Mouse (Mus musculus) heart, adult 2 months (tissue): ENCODE data around the gene Rgs9.

ENCODE experiments used
- CTCF ChIP-seq: fragments of 200-600 bp; IDR thresholded peaks from 2 replicates; pipeline ENCODE4 v1.8.1; 2022; ENCODE audit warnings: antibody characterized with exemption, mild to moderate bottlenecking, moderate library complexity
- EP300 ChIP-seq: fragments of 200-500 bp; IDR thresholded peaks from 2 replicates; pipeline ENCODE4 v1.6.1; 2011; ENCODE audit warnings: low read depth, low read length, control low read depth; ENCODE audit not compliant: insufficient read depth
- POLR2A ChIP-seq: fragments of 200-500 bp; IDR thresholded peaks from 2 replicates; pipeline ENCODE4 v1.6.1; 2011; ENCODE audit warnings: mild to moderate bottlenecking, low read depth, low read length, control low read depth; ENCODE audit not compliant: insufficient read depth

- TF ChIP-seq CTCF (no peak), EP300 (no peak), POLR2A (no peak)
Measured at GRCm38 (mm10) chr11:109233627-109234026, 64.3 kb downstream of the Rgs9 start.
